Mouse (Mus musculus) liver, embryonic 14.5 days (tissue): ENCODE data around the gene Prss56. TPM values are rescaled to one million over a fixed set of nuclear protein-coding genes. Genes with fewer than 3 reads are reported as not detected.

Experiments used
- ATAC-seq: fragments of 200-750 bp; cut with Nextera tagmentation; 2 replicates; pipeline ENCODE4 v1.8.0; 2017; ENCODE audit warnings: moderate number of reproducible peaks, mild to moderate bottlenecking, moderate library complexity; ENCODE audit not compliant: insufficient read depth
- DNase-seq, 3 experiments: peaks; one replicate each; pipeline ENCODE4 v3.0.0-alpha.2; 2012 to 2013; ENCODE audit warnings: low read depth in 3 of 3, low spot score in 3 of 3
- H3K27ac ChIP-seq: fragments of 300-500 bp; sonication (generic); 2 replicates; pipeline ENCODE4 v1.5.1; 2014; ENCODE audit warnings: moderate library complexity, mild to moderate bottlenecking, control low read depth, inconsistent platforms
- H3K27me3 ChIP-seq: fragments of 300-500 bp; sonication (generic); 2 replicates; pipeline ENCODE4 v1.6.1; 2014; ENCODE audit warnings: mild to moderate bottlenecking, low read length, moderate library complexity; ENCODE audit not compliant: control insufficient read depth, insufficient read depth
- H3K36me3 ChIP-seq: fragments of 300-500 bp; sonication (generic); replicated peaks from 2 replicates; pipeline ENCODE4 v1.6.1; 2014; ENCODE audit warnings: low read depth; ENCODE audit not compliant: control insufficient read depth, insufficient read depth
- H3K4me1 ChIP-seq, 2 experiments: fragments of 200-500 bp in 1 of 2; fragments of 300-500 bp in 1 of 2; sonication (generic) in 1 of 2; replicated peaks; 2 replicates each; pipeline ENCODE4 v1.6.1; 2012 to 2014; ENCODE audit warnings: antibody characterized with exemption in 1 of 2, inconsistent platforms in 1 of 2, low read length in 1 of 2; ENCODE audit not compliant: control insufficient read depth in 2 of 2, insufficient read depth in 2 of 2
- H3K4me2 ChIP-seq: fragments of 300-500 bp; sonication (generic); 2 replicates; pipeline ENCODE4 v1.6.1; 2014; ENCODE audit warnings: low read depth, mild to moderate bottlenecking, control low read depth, moderate library complexity
- H3K4me3 ChIP-seq, 2 experiments: fragments of 200-500 bp in 1 of 2; fragments of 300-500 bp in 1 of 2; sonication (generic) in 1 of 2; 2 replicates each; pipeline ENCODE4 v1.5.1; 2012 to 2014; ENCODE audit warnings: low read depth in 2 of 2, low read length in 2 of 2, mild to moderate bottlenecking in 2 of 2, control low read depth in 1 of 2, inconsistent platforms in 1 of 2, moderate library complexity in 1 of 2; ENCODE audit not compliant: insufficient read depth in 1 of 2
- H3K9ac ChIP-seq: fragments of 300-500 bp; sonication (generic); replicated peaks from 2 replicates; pipeline ENCODE4 v1.6.1; 2014; ENCODE audit warnings: mild to moderate bottlenecking, control low read depth, moderate library complexity
- H3K9me3 ChIP-seq: fragments of 300-500 bp; sonication (generic); 2 replicates; pipeline ENCODE4 v1.6.1; 2016; ENCODE audit warnings: low read length, mixed read lengths; ENCODE audit not compliant: control insufficient read depth
- CTCF ChIP-seq: IDR thresholded peaks from 2 replicates; pipeline ENCODE4 v1.5.1; 2016; ENCODE audit warnings: antibody characterized with exemption, low read depth, control low read depth
- EP300 ChIP-seq: IDR thresholded peaks from 2 replicates; pipeline ENCODE4 v1.6.1; 2016; ENCODE audit warnings: antibody characterized with exemption, low read depth
- WGBS: fragments of 180-500 bp; shearing (Covaris S2); extraction: QIAGEN DNeasy Blood & Tissue Kit; methylation state at CpG from one replicate; pipeline ENCODE4 v1.1.7; 2014; ENCODE audit not compliant: insufficient replicate concordance; 5-methylcytosine and 5-hydroxymethylcytosine counted together
- polyA plus RNA-seq, 2 experiments: library from polyadenylated mRNA; depleted of rRNA in 1 of 2; stranded (reverse) in 1 of 2; unstranded in 1 of 2; fragments of >200 nt; fragmentation: Nextera tagmentation in 1 of 2; extraction: Ambion mirVana in 1 of 2; gene quantifications; 2 replicates each; pipeline versions ENCODE4 v1.2.1 to v1.2.3; 2012 to 2014

Gene Prss56
- polyA plus RNA-seq, 2 experiments = not detected

DNA sequence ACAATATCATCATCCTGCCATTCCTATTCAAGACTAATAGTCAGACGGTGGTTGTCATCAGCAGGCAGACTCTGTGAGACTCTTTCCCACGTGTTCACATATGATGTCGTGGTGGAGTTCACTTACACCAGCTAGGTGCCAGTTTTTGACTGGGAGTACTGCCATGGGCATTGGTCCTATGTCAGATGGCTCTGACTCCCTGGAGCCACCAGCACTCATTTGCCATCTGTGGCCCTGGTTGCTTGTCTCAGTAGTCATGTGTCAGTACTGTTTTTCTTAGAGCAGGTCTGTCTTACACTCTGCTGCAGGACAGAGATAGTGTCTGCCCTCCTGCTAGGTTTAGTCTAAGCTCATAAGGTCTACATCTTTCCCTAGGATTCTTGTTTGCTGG, 44.0 kb downstream of the Prss56 start:
- TF ChIP-seq EP300 (no peak), CTCF (no peak)
- no peak overlapping the region for H3K9ac ChIP-seq
- H3K36me3 ChIP-seq = peaks cover 49% of the 10 kb centered on the region
- ATAC-seq (no peak), DNase-seq (no peak)
- H3K27me3 ChIP-seq = no peaks in the 10 kb centered on the region
- no peak overlapping the region for H3K4me2 ChIP-seq
- H3K9me3 ChIP-seq = no peaks in the 10 kb centered on the region
- H3K27ac ChIP-seq = no peak overlapping the region
- WGBS = 72% methylated on average over 3 of the region's 3 CpGs
- H3K4me1 ChIP-seq = no peaks in the 10 kb centered on the region
- H3K4me3 ChIP-seq = no peak overlapping the region

DNA sequence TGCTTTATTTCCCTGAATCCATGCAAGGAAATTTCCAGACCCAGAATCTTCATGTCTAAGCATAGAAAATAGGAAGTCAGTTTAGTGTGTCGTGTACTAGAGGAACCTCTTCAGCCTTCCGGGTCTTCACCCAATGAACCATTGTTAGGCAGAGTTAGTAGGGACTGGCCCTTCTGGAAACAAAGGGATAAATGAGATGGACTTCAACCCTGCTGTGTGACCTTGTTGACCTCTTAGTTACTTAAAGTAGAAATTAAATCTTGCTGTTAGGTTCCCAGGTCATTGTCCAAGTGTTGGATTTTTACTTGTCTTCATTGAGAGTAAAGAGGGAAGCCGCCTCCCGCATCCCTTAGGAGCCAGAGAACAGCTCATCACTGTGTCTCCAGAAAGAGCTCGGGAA, 47.5 kb downstream of the Prss56 start:
- Histone ChIP-seq H3K27ac (no peak overlapping the region), H3K27me3 (no peaks in the 10 kb centered on the region), H3K4me3 (no peak overlapping the region), H3K9me3 (no peaks in the 10 kb centered on the region), H3K9ac (no peak overlapping the region), H3K4me1 (no peaks in the 10 kb centered on the region), H3K36me3 (peaks cover 25% of the 10 kb centered on the region), H3K4me2 (no peak overlapping the region)
- no peak for TF ChIP-seq CTCF
- no peak for TF ChIP-seq EP300
- no peak for ATAC-seq
- 76% methylated on average over 5 of the region's 5 CpGs for WGBS
- no peak for DNase-seq

DNA sequence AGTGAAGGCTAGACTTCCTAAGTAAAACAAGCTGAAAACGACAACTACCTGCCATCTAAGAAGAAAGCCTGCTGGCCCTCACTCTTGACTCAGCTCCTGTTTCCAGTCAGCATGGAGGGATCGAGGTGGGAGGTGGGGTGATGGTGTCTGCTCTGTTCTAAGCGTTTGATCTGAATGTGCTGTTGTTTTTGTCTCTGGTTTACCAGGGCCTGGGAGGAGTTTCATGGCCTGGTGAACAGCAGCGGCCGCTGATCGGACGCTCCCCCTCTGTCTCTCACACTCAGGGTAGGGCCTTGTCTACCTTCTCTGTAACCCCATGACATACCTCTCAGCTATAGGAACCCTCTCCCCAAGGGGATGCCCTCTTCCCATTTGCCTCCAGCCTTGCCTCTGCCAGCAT, 49.1 kb downstream of the Prss56 start:
- no peak for DNase-seq
- 76% methylated on average over 7 of the region's 7 CpGs for WGBS

More for the DNA sequence above, 49.1 kb downstream of the Prss56 start:
- TF ChIP-seq CTCF (no peak), EP300 (no peak)
- no peak overlapping the region for H3K27ac ChIP-seq
- H3K9me3 ChIP-seq = no peaks in the 10 kb centered on the region
- H3K27me3 ChIP-seq = no peaks in the 10 kb centered on the region
- ATAC-seq = no peak
- no peaks in the 10 kb centered on the region for H3K4me1 ChIP-seq
- H3K9ac ChIP-seq = no peak overlapping the region
- H3K4me3 ChIP-seq = no peak overlapping the region
- H3K4me2 ChIP-seq = no peak overlapping the region
- peaks cover 9% of the 10 kb centered on the region for H3K36me3 ChIP-seq

Other genes with a start within 250 kb of the Prss56 start
- gene Alppl2, start 93.4 kb upstream of the Prss56 start, polyA plus RNA-seq (2012; rRNA removed) = not detected in 2 replicates
- gene Alppl2, start 93.4 kb upstream of the Prss56 start, polyA plus RNA-seq (2014; fragmentation: Nextera tagmentation; extraction: Ambion mirVana) = not detected in 2 replicates
- not detected in 2 replicates for gene Alpi, start 81.7 kb upstream of the Prss56 start, polyA plus RNA-seq (2012; rRNA removed)
- not detected in 2 replicates for gene Alpi, start 81.7 kb upstream of the Prss56 start, polyA plus RNA-seq (2014; fragmentation: Nextera tagmentation; extraction: Ambion mirVana)
- gene Akp3, start 58.3 kb upstream of the Prss56 start, polyA plus RNA-seq (2012; rRNA removed) = not detected in 2 replicates
- gene Akp3, start 58.3 kb upstream of the Prss56 start, polyA plus RNA-seq (2014; fragmentation: Nextera tagmentation; extraction: Ambion mirVana) = not detected in 2 replicates
- 0.02 and 0.11 TPM in 2 replicates for gene Ecel1, start 26.8 kb upstream of the Prss56 start, polyA plus RNA-seq (2012; rRNA removed)
- not detected in 2 replicates for gene Ecel1, start 26.8 kb upstream of the Prss56 start, polyA plus RNA-seq (2014; fragmentation: Nextera tagmentation; extraction: Ambion mirVana)
- gene Chrnd, start 7.3 kb downstream of the Prss56 start, polyA plus RNA-seq (2012; rRNA removed) = not detected in 2 replicates
- not detected in 2 replicates for gene Chrnd, start 7.3 kb downstream of the Prss56 start, polyA plus RNA-seq (2014; fragmentation: Nextera tagmentation; extraction: Ambion mirVana)
- not detected in 2 replicates for gene Chrng, start 21.3 kb downstream of the Prss56 start, polyA plus RNA-seq (2012; rRNA removed)
- gene Chrng, start 21.3 kb downstream of the Prss56 start, polyA plus RNA-seq (2014; fragmentation: Nextera tagmentation; extraction: Ambion mirVana) = not detected in 2 replicates
- gene Eif4e2, start 30.6 kb downstream of the Prss56 start, polyA plus RNA-seq (2012; rRNA removed) = 18.9 and 34.8 TPM in 2 replicates
- gene Eif4e2, start 30.6 kb downstream of the Prss56 start, polyA plus RNA-seq (2014; fragmentation: Nextera tagmentation; extraction: Ambion mirVana) = 54.9 and 59.7 TPM in 2 replicates
- not detected in 2 replicates for gene Efhd1, start 81.0 kb downstream of the Prss56 start, polyA plus RNA-seq (2012; rRNA removed)
- not detected in 2 replicates for gene Efhd1, start 81.0 kb downstream of the Prss56 start, polyA plus RNA-seq (2014; fragmentation: Nextera tagmentation; extraction: Ambion mirVana)
- gene Gigyf2, start 143.7 kb downstream of the Prss56 start, polyA plus RNA-seq (2012; rRNA removed) = 17.1 and 17.9 TPM in 2 replicates
- 11.2 and 13.0 TPM in 2 replicates for gene Gigyf2, start 143.7 kb downstream of the Prss56 start, polyA plus RNA-seq (2014; fragmentation: Nextera tagmentation; extraction: Ambion mirVana)
- not detected in 2 replicates for gene Kcnj13, start 211.4 kb downstream of the Prss56 start, polyA plus RNA-seq (2012; rRNA removed)
- gene Kcnj13, start 211.4 kb downstream of the Prss56 start, polyA plus RNA-seq (2014; fragmentation: Nextera tagmentation; extraction: Ambion mirVana) = not detected in 2 replicates